Mouse (Mus musculus): ENCODE measurements around the gene Lrrc46. TPM values are rescaled to one million over a fixed set of nuclear protein-coding genes. Genes with fewer than 3 reads are reported as not detected.

Gene Lrrc46
- polyA plus RNA-seq, 1 experiment from 2014 or later, result 4.6 TPM

- no peak overlapping the region for H3K4me3 ChIP-seq
- peaks cover 5% of the 10 kb centered on the region; the same call in 1 of the 2 replicates for H3K36me3 ChIP-seq
- peaks cover 3% of the 10 kb centered on the region for H3K4me1 ChIP-seq
- H3K9me3 ChIP-seq, result no peaks in the 10 kb centered on the region
- WGBS, result 49% methylated on average over 22 of the region's 22 CpGs
- no peaks in the 10 kb centered on the region for H3K27me3 ChIP-seq
- no peak overlapping the region for H3K4me2 ChIP-seq (replicated peaks)
- ATAC-seq (replicated peaks), result no peak
- no peak overlapping the region for H3K9ac ChIP-seq (replicated peaks)
- H3K27ac ChIP-seq (replicated peaks), result no peak overlapping the region
These were observed 25.6 kb upstream of the Lrrc46 start for GRCm38 (mm10) chr11:97066656-97067360.

- Histone ChIP-seq H3K4me3 (no peak overlapping the region), H3K27me3 (no peaks in the 10 kb centered on the region), H3K9me3 (no peaks in the 10 kb centered on the region), H3K27ac (replicated peaks) (no peak overlapping the region), H3K9ac (replicated peaks) (no peak overlapping the region), H3K4me1 (peaks cover 3% of the 10 kb centered on the region), H3K4me2 (replicated peaks) (no peak overlapping the region), H3K36me3 (peaks cover 11% of the 10 kb centered on the region; the same call in 1 of the 2 replicates)
- 89% methylated on average over 12 of the region's 12 CpGs for WGBS
- ATAC-seq (replicated peaks), result no peak
These were observed 24.5 kb upstream of the Lrrc46 start for GRCm38 (mm10) chr11:97065538-97066295.

GRCm38 (mm10) chr11:97063921-97064295 is 22.7 kb upstream of the Lrrc46 start:
- Histone ChIP-seq H3K9me3 (no peaks in the 10 kb centered on the region), H3K4me2 (replicated peaks) (no peak overlapping the region), H3K4me1 (peaks cover 3% of the 10 kb centered on the region), H3K4me3 (no peak overlapping the region), H3K27ac (replicated peaks) (peak overlapping the region; percentile 55), H3K27me3 (no peaks in the 10 kb centered on the region), H3K9ac (replicated peaks) (no peak overlapping the region), H3K36me3 (peaks cover 21% of the 10 kb centered on the region; the same call in 1 of the 2 replicates)
- WGBS, result 83% methylated on average over 3 of the region's 3 CpGs
- ATAC-seq (replicated peaks), result no peak

- no peak overlapping the region for H3K4me2 ChIP-seq (replicated peaks)
- peaks cover 3% of the 10 kb centered on the region for H3K4me1 ChIP-seq
- no peak overlapping the region for H3K9ac ChIP-seq (replicated peaks)
- H3K27ac ChIP-seq (replicated peaks), result peak overlapping the region; percentile 55
- no peaks in the 10 kb centered on the region for H3K27me3 ChIP-seq
- H3K36me3 ChIP-seq, result peaks cover 22% of the 10 kb centered on the region; the same call in 1 of the 2 replicates
- no peaks in the 10 kb centered on the region for H3K9me3 ChIP-seq
- ATAC-seq (replicated peaks), result 0 out of 2 replicates have a peak, but pooled peaks have one; percentile 13
- H3K4me3 ChIP-seq, result no peak overlapping the region
- WGBS, result 8% methylated on average over 9 of the region's 9 CpGs
These were observed 22.2 kb upstream of the Lrrc46 start for GRCm38 (mm10) chr11:97063274-97063920.

GRCm38 (mm10) chr11:97052219-97052646 is 11.0 kb upstream of the Lrrc46 start:
- Histone ChIP-seq H3K9me3 (no peaks in the 10 kb centered on the region), H3K27ac (replicated peaks) (no peak overlapping the region), H3K4me1 (peaks cover 25% of the 10 kb centered on the region), H3K4me2 (replicated peaks) (no peak overlapping the region), H3K27me3 (no peaks in the 10 kb centered on the region), H3K36me3 (peaks cover 32% of the 10 kb centered on the region), H3K4me3 (no peak overlapping the region; the same call in 1 of the 2 replicates), H3K9ac (replicated peaks) (no peak overlapping the region)
- ATAC-seq (replicated peaks), result no peak
- 34% methylated on average over 11 of the region's 11 CpGs for WGBS

- peaks cover 25% of the 10 kb centered on the region for H3K4me1 ChIP-seq
- peaks cover 28% of the 10 kb centered on the region for H3K36me3 ChIP-seq
- 18% methylated on average over 13 of the region's 13 CpGs for WGBS
- ATAC-seq (replicated peaks), result peak; percentile 17; the same call in 1 of the 2 replicates
- H3K4me3 ChIP-seq, result peak overlapping the region; percentile 67
- peak overlapping the region; percentile 85 for H3K9ac ChIP-seq (replicated peaks)
- no peaks in the 10 kb centered on the region for H3K9me3 ChIP-seq
- peak overlapping the region; percentile 90 for H3K4me2 ChIP-seq (replicated peaks)
- peak overlapping the region; percentile 65 for H3K27ac ChIP-seq (replicated peaks)
- H3K27me3 ChIP-seq, result no peaks in the 10 kb centered on the region
These were observed 9.9 kb upstream of the Lrrc46 start for GRCm38 (mm10) chr11:97050944-97051586.

- 7% methylated on average over 18 of the region's 18 CpGs for WGBS
- H3K27ac ChIP-seq (replicated peaks), result peak within 1 kb of the TSS; percentile 65
These were observed 9.2 kb upstream of the Lrrc46 start, which contains the start of gene Osbpl7 for GRCm38 (mm10) chr11:97050216-97050943. TSS of gene Osbpl7 (plus strand) at chr11:97050628.

GRCm38 (mm10) chr11:97049492-97050085 is 8.4 kb upstream of the Lrrc46 start:
- H3K4me1 ChIP-seq, result peaks cover 25% of the 10 kb centered on the region
- no peak for ATAC-seq (replicated peaks)
- no peak overlapping the region for H3K9ac ChIP-seq (replicated peaks)
- H3K36me3 ChIP-seq, result peaks cover 14% of the 10 kb centered on the region
- no peaks in the 10 kb centered on the region for H3K9me3 ChIP-seq
- no peaks in the 10 kb centered on the region for H3K27me3 ChIP-seq
- no peak overlapping the region for H3K4me2 ChIP-seq (replicated peaks)
- 84% methylated on average over 6 of the region's 6 CpGs for WGBS
- no peak overlapping the region for H3K4me3 ChIP-seq
- no peak overlapping the region for H3K27ac ChIP-seq (replicated peaks)

More at GRCm38 (mm10) chr11:97050216-97050943, 9.2 kb upstream of the Lrrc46 start, which contains the start of gene Osbpl7:
- H3K9ac ChIP-seq (replicated peaks), result peak within 1 kb of the TSS; percentile 85
- H3K4me3 ChIP-seq, result peak within 1 kb of the TSS; percentile 67
- H3K27me3 ChIP-seq, result no peaks in the 10 kb centered on the region
- peak; percentile 89 for ATAC-seq (replicated peaks)
- peaks cover 25% of the 10 kb centered on the region for H3K4me1 ChIP-seq
- H3K4me2 ChIP-seq (replicated peaks), result peak within 1 kb of the TSS; percentile 90
- H3K36me3 ChIP-seq, result peaks cover 22% of the 10 kb centered on the region
- no peaks in the 10 kb centered on the region for H3K9me3 ChIP-seq

GRCm38 (mm10) chr11:97048090-97048650 is 7.0 kb upstream of the Lrrc46 start:
- Histone ChIP-seq H3K4me3 (no peak overlapping the region), H3K9me3 (no peaks in the 10 kb centered on the region), H3K36me3 (peaks cover 3% of the 10 kb centered on the region; the same call in 1 of the 2 replicates), H3K9ac (replicated peaks) (no peak overlapping the region), H3K4me2 (replicated peaks) (no peak overlapping the region), H3K4me1 (peaks cover 28% of the 10 kb centered on the region), H3K27me3 (no peaks in the 10 kb centered on the region), H3K27ac (replicated peaks) (no peak overlapping the region)
- 90% methylated on average over 8 of the region's 8 CpGs for WGBS
- no peak for ATAC-seq (replicated peaks)

- H3K4me1 ChIP-seq, result peaks cover 26% of the 10 kb centered on the region
- no peak for ATAC-seq (replicated peaks)
- no peak overlapping the region for H3K4me2 ChIP-seq (replicated peaks)
- no peaks in the 10 kb centered on the region for H3K9me3 ChIP-seq
- H3K27ac ChIP-seq (replicated peaks), result no peak overlapping the region
- no peaks in the 10 kb centered on the region for H3K27me3 ChIP-seq
- H3K9ac ChIP-seq (replicated peaks), result no peak overlapping the region
- H3K36me3 ChIP-seq, result peaks cover 3% of the 10 kb centered on the region; the same call in 1 of the 2 replicates
- WGBS, result 84% methylated on average over 7 of the region's 7 CpGs
- H3K4me3 ChIP-seq, result no peak overlapping the region
These were observed 4.7 kb upstream of the Lrrc46 start for GRCm38 (mm10) chr11:97045861-97046260.
